Mouse (Mus musculus) gastrocnemius, postnatal 10 days (tissue): ENCODE data around the gene Avil. TPM values are rescaled to one million over a fixed set of nuclear protein-coding genes. Genes with fewer than 3 reads are reported as not detected.

Experiments used
- DNase-seq: peaks from one replicate; pipeline ENCODE4 v3.0.0; 2021; ENCODE audit warnings: mixed read lengths
- total RNA-seq, 2 experiments: library from RNA; stranded (reverse); gene quantifications; 2 replicates each; pipeline ENCODE4 v1.2.3; 2021

Gene Avil
- total RNA-seq, 2 experiments from 2014 or later: 0.33 to 0.95 TPM

GRCm38 (mm10) chr10:126981746-126982145 is 18.8 kb upstream of the Avil start:
- no peak for DNase-seq

- DNase-seq: no peak
Observed at GRCm38 (mm10) chr10:126983193-126983725, 17.2 kb upstream of the Avil start.

- DNase-seq: no peak
Observed at GRCm38 (mm10) chr10:126984189-126985004, 16.1 kb upstream of the Avil start.

GRCm38 (mm10) chr10:126985127-126985526 is 15.4 kb upstream of the Avil start:
- no peak for DNase-seq

- no peak for DNase-seq
Observed at GRCm38 (mm10) chr10:126985579-126985978, 14.9 kb upstream of the Avil start.

- peak; percentile 91 for DNase-seq
Observed at GRCm38 (mm10) chr10:126986541-126986961, 14.0 kb upstream of the Avil start.

- DNase-seq: no peak
Observed at GRCm38 (mm10) chr10:126987183-126988118, 13.1 kb upstream of the Avil start.

GRCm38 (mm10) chr10:126988513-126989165 is 11.9 kb upstream of the Avil start:
- DNase-seq: no peak

- DNase-seq: peak; percentile 94
Observed at GRCm38 (mm10) chr10:126990313-126991056, 10.0 kb upstream of the Avil start.

- no peak for DNase-seq
Observed at GRCm38 (mm10) chr10:126991676-126992075, 8.8 kb upstream of the Avil start.

- DNase-seq: no peak
Observed at GRCm38 (mm10) chr10:126993621-126994020, 6.9 kb upstream of the Avil start.

GRCm38 (mm10) chr10:126997340-126998113 is 3.0 kb upstream of the Avil start:
- DNase-seq: no peak

- no peak for DNase-seq
Observed at GRCm38 (mm10) chr10:127001297-127001696, 788 bp downstream of the Avil start.

GRCm38 (mm10) chr10:127002056-127002455 is 1.5 kb downstream of the Avil start:
- DNase-seq: no peak

- DNase-seq: no peak
Observed at GRCm38 (mm10) chr10:127002765-127003164, 2.3 kb downstream of the Avil start.

- no peak for DNase-seq
Observed at GRCm38 (mm10) chr10:127003334-127003733, 2.8 kb downstream of the Avil start.

- DNase-seq: no peak
Observed at GRCm38 (mm10) chr10:127003806-127004205, 3.3 kb downstream of the Avil start.

GRCm38 (mm10) chr10:127016488-127016887 is 16.0 kb downstream of the Avil start:
- no peak for DNase-seq

- DNase-seq: no peak
Observed at GRCm38 (mm10) chr10:127017071-127017470, 16.6 kb downstream of the Avil start.

GRCm38 (mm10) chr10:127018422-127018821 is 17.9 kb downstream of the Avil start:
- DNase-seq: no peak
